Mouse (Mus musculus): ENCODE measurements around the gene Trove2. TPM values are rescaled to one million over a fixed set of nuclear protein-coding genes. Genes with fewer than 3 reads are reported as not detected.

Trove2 gene
- total and polyA plus RNA-seq, 2 experiments = 0.24 to 3.3 TPM

GRCm38 (mm10) chr1:143710627-143710976 lies 66.3 kb downstream of the Trove2 start:
- no peaks in the 10 kb centered on the region for H3K27me3 ChIP-seq (ENCODE audit: control insufficient read depth, insufficient read depth, low read length)
- no peaks in the 10 kb centered on the region for H3K4me1 ChIP-seq (ENCODE audit: control insufficient read depth, insufficient read depth, low read length)
- TF ChIP-seq CTCF (IDR thresholded peaks at IDR 0.05; ENCODE audit: low read depth, low read length) = no peak
- no peak for TF ChIP-seq POLR2A (IDR thresholded peaks at IDR 0.05; ENCODE audit: extremely low read depth, insufficient read depth, low read length)
- H3K27ac ChIP-seq (replicated peaks; ENCODE audit: insufficient read depth, low read depth, low read length) = no peak overlapping the region
- H3K9ac ChIP-seq (ENCODE audit: low read depth, low read length) = no peak overlapping the region
- H3K36me3 ChIP-seq (ENCODE audit: control insufficient read depth, insufficient read depth, low read length) = no peaks in the 10 kb centered on the region
- 73% methylated on average over 5 of the region's 5 CpGs for WGBS
- no peaks in the 10 kb centered on the region for H3K79me2 ChIP-seq (ENCODE audit: control insufficient read depth, insufficient read depth, low read length)
- DNase-seq (ENCODE audit: extremely low read depth, low read depth, low spot score) = no peak
- H3K4me3 ChIP-seq (ENCODE audit: insufficient read depth, low read depth, low read length) = no peak overlapping the region

DNA sequence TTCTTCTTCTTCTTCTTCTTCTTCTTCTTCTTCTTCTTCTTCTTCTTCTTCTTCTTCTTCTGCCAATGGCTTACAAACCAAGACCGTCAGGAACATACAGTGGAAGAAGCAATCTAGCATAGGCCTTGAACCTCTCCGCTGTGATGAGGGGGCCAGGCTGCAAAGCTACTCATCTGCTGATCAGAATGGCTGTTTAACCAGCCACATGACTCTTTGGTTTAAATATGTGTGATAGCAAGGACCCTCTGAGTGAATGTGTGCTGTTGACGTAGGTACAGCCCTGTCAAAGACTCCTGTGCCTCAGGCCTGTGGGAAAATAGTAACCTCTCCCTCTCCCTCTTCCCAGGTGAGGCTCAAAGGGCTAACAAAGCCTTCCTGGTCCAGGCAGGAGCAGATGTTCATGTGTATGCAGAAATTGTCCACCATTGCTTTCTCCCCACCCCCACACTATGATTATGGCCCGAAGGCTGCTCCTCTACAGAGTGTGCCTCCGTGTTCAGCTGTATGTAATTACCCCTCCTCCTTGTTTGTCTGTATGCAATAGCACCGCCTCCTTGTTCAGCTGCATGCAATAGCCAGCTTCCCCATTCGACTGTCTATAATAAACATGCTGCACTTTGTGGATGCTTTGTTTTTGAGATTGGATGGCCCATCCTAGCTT lies 66.8 kb downstream of the Trove2 start:
- Histone ChIP-seq H3K36me3 (ENCODE audit: control insufficient read depth, insufficient read depth, low read length) (no peaks in the 10 kb centered on the region), H3K27me3 (ENCODE audit: control insufficient read depth, insufficient read depth, low read length) (no peaks in the 10 kb centered on the region), H3K27ac (replicated peaks; ENCODE audit: insufficient read depth, low read depth, low read length) (no peak overlapping the region), H3K4me1 (ENCODE audit: control insufficient read depth, insufficient read depth, low read length) (no peaks in the 10 kb centered on the region), H3K9ac (ENCODE audit: low read depth, low read length) (no peak overlapping the region), H3K79me2 (ENCODE audit: control insufficient read depth, insufficient read depth, low read length) (no peaks in the 10 kb centered on the region), H3K4me3 (ENCODE audit: insufficient read depth, low read depth, low read length) (no peak overlapping the region)
- TF ChIP-seq POLR2A (IDR thresholded peaks at IDR 0.05; ENCODE audit: extremely low read depth, insufficient read depth, low read length) = no peak
- TF ChIP-seq CTCF (IDR thresholded peaks at IDR 0.05; ENCODE audit: low read depth, low read length) = no peak
- WGBS = 60% methylated on average over 7 of the region's 7 CpGs
- no peak for DNase-seq (ENCODE audit: extremely low read depth, low read depth, low spot score)

GRCm38 (mm10) chr1:143708361-143708760 lies 68.5 kb downstream of the Trove2 start:
- no peaks in the 10 kb centered on the region for H3K36me3 ChIP-seq (ENCODE audit: control insufficient read depth, insufficient read depth, low read length)
- H3K9ac ChIP-seq (ENCODE audit: low read depth, low read length) = no peak overlapping the region
- no peak for TF ChIP-seq CTCF (IDR thresholded peaks at IDR 0.05; ENCODE audit: low read depth, low read length)
- no peak for TF ChIP-seq POLR2A (IDR thresholded peaks at IDR 0.05; ENCODE audit: extremely low read depth, insufficient read depth, low read length)
- peaks cover under 1% of the 10 kb centered on the region; the same call in 1 of the 2 replicates for H3K4me1 ChIP-seq (ENCODE audit: control insufficient read depth, insufficient read depth, low read length)
- DNase-seq (ENCODE audit: extremely low read depth, low read depth, low spot score) = no peak
- H3K79me2 ChIP-seq (ENCODE audit: control insufficient read depth, insufficient read depth, low read length) = no peaks in the 10 kb centered on the region
- H3K4me3 ChIP-seq (ENCODE audit: insufficient read depth, low read depth, low read length) = no peak overlapping the region
- 54% methylated on average over 6 of the region's 6 CpGs for WGBS
- no peak overlapping the region for H3K27ac ChIP-seq (replicated peaks; ENCODE audit: insufficient read depth, low read depth, low read length)
- H3K27me3 ChIP-seq (ENCODE audit: control insufficient read depth, insufficient read depth, low read length) = no peaks in the 10 kb centered on the region

- WGBS = 59% methylated on average over 4 of the region's 4 CpGs
- TF ChIP-seq CTCF (IDR thresholded peaks at IDR 0.05; ENCODE audit: low read depth, low read length) (no peak), POLR2A (IDR thresholded peaks at IDR 0.05; ENCODE audit: extremely low read depth, insufficient read depth, low read length) (no peak)
- DNase-seq (ENCODE audit: extremely low read depth, low read depth, low spot score) = no peak
- Histone ChIP-seq H3K79me2 (ENCODE audit: control insufficient read depth, insufficient read depth, low read length) (no peaks in the 10 kb centered on the region), H3K27ac (replicated peaks; ENCODE audit: insufficient read depth, low read depth, low read length) (no peak overlapping the region), H3K4me3 (ENCODE audit: insufficient read depth, low read depth, low read length) (no peak overlapping the region), H3K4me1 (ENCODE audit: control insufficient read depth, insufficient read depth, low read length) (peaks cover 2% of the 10 kb centered on the region; the same call in 1 of the 2 replicates), H3K27me3 (ENCODE audit: control insufficient read depth, insufficient read depth, low read length) (no peaks in the 10 kb centered on the region), H3K9ac (ENCODE audit: low read depth, low read length) (no peak overlapping the region), H3K36me3 (ENCODE audit: control insufficient read depth, insufficient read depth, low read length) (no peaks in the 10 kb centered on the region)
Measured at GRCm38 (mm10) chr1:143707006-143707405, 69.9 kb downstream of the Trove2 start.

- H3K4me1 ChIP-seq (ENCODE audit: control insufficient read depth, insufficient read depth, low read length) = peaks cover 5% of the 10 kb centered on the region; the same call in 1 of the 2 replicates
- peaks cover 5% of the 10 kb centered on the region for H3K36me3 ChIP-seq (ENCODE audit: control insufficient read depth, insufficient read depth, low read length)
- peak; percentile 60 for DNase-seq (ENCODE audit: extremely low read depth, low read depth, low spot score)
- under 1% methylated on average over 74 of the region's 74 CpGs for WGBS
- TF ChIP-seq CTCF (IDR thresholded peaks at IDR 0.05; ENCODE audit: low read depth, low read length) = peak; percentile 77
- peak; percentile 69; the same call in 1 of the 2 replicates for TF ChIP-seq POLR2A (IDR thresholded peaks at IDR 0.05; ENCODE audit: extremely low read depth, insufficient read depth, low read length)
- H3K27me3 ChIP-seq (ENCODE audit: control insufficient read depth, insufficient read depth, low read length) = no peaks in the 10 kb centered on the region
- peak within 1 kb of the TSS; percentile 76 for H3K9ac ChIP-seq (ENCODE audit: low read depth, low read length)
- peak within 1 kb of the TSS; percentile 56 for H3K27ac ChIP-seq (replicated peaks; ENCODE audit: insufficient read depth, low read depth, low read length)
- peaks cover 3% of the 10 kb centered on the region; the same call in 1 of the 2 replicates for H3K79me2 ChIP-seq (ENCODE audit: control insufficient read depth, insufficient read depth, low read length)
- H3K4me3 ChIP-seq (ENCODE audit: insufficient read depth, low read depth, low read length) = peak within 1 kb of the TSS; percentile 77
Measured at GRCm38 (mm10) chr1:143702741-143703262, 74.1 kb downstream of the Trove2 start, which contains the start of gene Cdc73. Gene Cdc73 (minus strand): TSS chr1:143702893.

All from liver, adult 2 months (tissue).